Mouse (Mus musculus) liver, embryonic 14.5 days (tissue): ENCODE data around the gene Trim3. TPM values are rescaled to one million over a fixed set of nuclear protein-coding genes. Genes with fewer than 3 reads are reported as not detected.

ENCODE experiments used
- ATAC-seq: fragments of 200-750 bp; cut with Nextera tagmentation; 2 replicates; pipeline ENCODE4 v1.8.0; 2017; ENCODE audit warnings: moderate number of reproducible peaks, mild to moderate bottlenecking, moderate library complexity; ENCODE audit not compliant: insufficient read depth
- DNase-seq, 3 experiments: peaks; one replicate each; pipeline ENCODE4 v3.0.0-alpha.2; 2012 to 2013; ENCODE audit warnings: low read depth in 3 of 3, low spot score in 3 of 3
- H3K27ac ChIP-seq: fragments of 300-500 bp; sonication (generic); 2 replicates; pipeline ENCODE4 v1.5.1; 2014; ENCODE audit warnings: moderate library complexity, mild to moderate bottlenecking, control low read depth, inconsistent platforms
- H3K27me3 ChIP-seq: fragments of 300-500 bp; sonication (generic); 2 replicates; pipeline ENCODE4 v1.6.1; 2014; ENCODE audit warnings: mild to moderate bottlenecking, low read length, moderate library complexity; ENCODE audit not compliant: control insufficient read depth, insufficient read depth
- H3K36me3 ChIP-seq: fragments of 300-500 bp; sonication (generic); replicated peaks from 2 replicates; pipeline ENCODE4 v1.6.1; 2014; ENCODE audit warnings: low read depth; ENCODE audit not compliant: control insufficient read depth, insufficient read depth
- H3K4me1 ChIP-seq, 2 experiments: fragments of 200-500 bp in 1 of 2; fragments of 300-500 bp in 1 of 2; sonication (generic) in 1 of 2; replicated peaks; 2 replicates each; pipeline ENCODE4 v1.6.1; 2012 to 2014; ENCODE audit warnings: antibody characterized with exemption in 1 of 2, inconsistent platforms in 1 of 2, low read length in 1 of 2; ENCODE audit not compliant: control insufficient read depth in 2 of 2, insufficient read depth in 2 of 2
- H3K4me2 ChIP-seq: fragments of 300-500 bp; sonication (generic); 2 replicates; pipeline ENCODE4 v1.6.1; 2014; ENCODE audit warnings: low read depth, mild to moderate bottlenecking, control low read depth, moderate library complexity
- H3K4me3 ChIP-seq, 2 experiments: fragments of 200-500 bp in 1 of 2; fragments of 300-500 bp in 1 of 2; sonication (generic) in 1 of 2; 2 replicates each; pipeline ENCODE4 v1.5.1; 2012 to 2014; ENCODE audit warnings: low read depth in 2 of 2, low read length in 2 of 2, mild to moderate bottlenecking in 2 of 2, control low read depth in 1 of 2, inconsistent platforms in 1 of 2, moderate library complexity in 1 of 2; ENCODE audit not compliant: insufficient read depth in 1 of 2
- H3K9ac ChIP-seq: fragments of 300-500 bp; sonication (generic); replicated peaks from 2 replicates; pipeline ENCODE4 v1.6.1; 2014; ENCODE audit warnings: mild to moderate bottlenecking, control low read depth, moderate library complexity
- H3K9me3 ChIP-seq: fragments of 300-500 bp; sonication (generic); 2 replicates; pipeline ENCODE4 v1.6.1; 2016; ENCODE audit warnings: low read length, mixed read lengths; ENCODE audit not compliant: control insufficient read depth
- CTCF ChIP-seq: IDR thresholded peaks from 2 replicates; pipeline ENCODE4 v1.5.1; 2016; ENCODE audit warnings: antibody characterized with exemption, low read depth, control low read depth
- EP300 ChIP-seq: IDR thresholded peaks from 2 replicates; pipeline ENCODE4 v1.6.1; 2016; ENCODE audit warnings: antibody characterized with exemption, low read depth
- WGBS: fragments of 180-500 bp; shearing (Covaris S2); extraction: QIAGEN DNeasy Blood & Tissue Kit; methylation state at CpG from one replicate; pipeline ENCODE4 v1.1.7; 2014; ENCODE audit not compliant: insufficient replicate concordance; 5-methylcytosine and 5-hydroxymethylcytosine counted together
- polyA plus RNA-seq, 2 experiments: library from polyadenylated mRNA; depleted of rRNA in 1 of 2; stranded (reverse) in 1 of 2; unstranded in 1 of 2; fragments of >200 nt; fragmentation: Nextera tagmentation in 1 of 2; extraction: Ambion mirVana in 1 of 2; gene quantifications; 2 replicates each; pipeline versions ENCODE4 v1.2.1 to v1.2.3; 2012 to 2014

The Trim3 gene
- polyA plus RNA-seq, 2 experiments, result 2.2 to 4.3 TPM

GRCm38 (mm10) chr7:105633801-105634135, 397 bp upstream of the Trim3 start:
- peak overlapping the region; percentile 83 for H3K4me2 ChIP-seq
- TF ChIP-seq EP300, result no peak
- ATAC-seq (no peak), DNase-seq (no peak)
- H3K27me3 ChIP-seq, result no peaks in the 10 kb centered on the region
- H3K4me3 ChIP-seq, result peak overlapping the region; percentile 65
- no peaks in the 10 kb centered on the region for H3K36me3 ChIP-seq
- H3K9me3 ChIP-seq, result no peaks in the 10 kb centered on the region
- peaks cover 0 to 9% of the 10 kb centered on the region in 2 experiments; a peak in 2 of 4 replicates for H3K4me1 ChIP-seq
- peak overlapping the region; percentile 28 for H3K9ac ChIP-seq
- 7% methylated on average over 10 of the region's 10 CpGs for WGBS
- no peak overlapping the region for H3K27ac ChIP-seq

- H3K36me3 ChIP-seq, result no peaks in the 10 kb centered on the region
- ATAC-seq (no peak), DNase-seq (no peak)
- 31% methylated on average over 4 of the region's 4 CpGs for WGBS
- peaks cover 0 to 9% of the 10 kb centered on the region in 2 experiments; a peak in 2 of 4 replicates for H3K4me1 ChIP-seq
- H3K4me3 ChIP-seq, result peak overlapping the region; percentile 36 to 65
- H3K27ac ChIP-seq, result no peak overlapping the region
- no peak for TF ChIP-seq CTCF
- no peak for TF ChIP-seq EP300
- H3K9me3 ChIP-seq, result no peaks in the 10 kb centered on the region
- H3K4me2 ChIP-seq, result peak overlapping the region; percentile 83
- H3K27me3 ChIP-seq, result no peaks in the 10 kb centered on the region
- no peak overlapping the region for H3K9ac ChIP-seq
Observed at GRCm38 (mm10) chr7:105632551-105632972, 809 bp downstream of the Trim3 start.

- H3K4me2 ChIP-seq, result no peak overlapping the region
- WGBS, result 17% methylated on average over 3 of the region's 3 CpGs
- H3K27me3 ChIP-seq, result no peaks in the 10 kb centered on the region
- 0 out of 4 replicates have a peak, but pooled peaks cover 0 to under 1% of the 10 kb centered on the region in 2 experiments for H3K4me1 ChIP-seq
- no peak overlapping the region for H3K4me3 ChIP-seq
- ATAC-seq (no peak), DNase-seq (no peak)
- no peak overlapping the region for H3K27ac ChIP-seq
- TF ChIP-seq EP300 (no peak), CTCF (no peak)
- H3K36me3 ChIP-seq, result no peaks in the 10 kb centered on the region
- H3K9ac ChIP-seq, result no peak overlapping the region
- no peaks in the 10 kb centered on the region for H3K9me3 ChIP-seq
Observed at GRCm38 (mm10) chr7:105628633-105629032, 4.7 kb downstream of the Trim3 start.

- no peak overlapping the region for H3K27ac ChIP-seq
- H3K9me3 ChIP-seq, result no peaks in the 10 kb centered on the region
- DNase-seq (no peak), ATAC-seq (no peak)
- no peaks in the 10 kb centered on the region for H3K4me1 ChIP-seq
- no peak overlapping the region for H3K4me3 ChIP-seq
- no peaks in the 10 kb centered on the region for H3K27me3 ChIP-seq
- no peak for TF ChIP-seq CTCF
- TF ChIP-seq EP300, result no peak
- no peak overlapping the region for H3K4me2 ChIP-seq
- 78% methylated on average over 6 of the region's 6 CpGs for WGBS
- H3K36me3 ChIP-seq, result no peaks in the 10 kb centered on the region
- no peak overlapping the region for H3K9ac ChIP-seq
Observed at GRCm38 (mm10) chr7:105625397-105625796, 8.0 kb downstream of the Trim3 start.

GRCm38 (mm10) chr7:105621646-105622292, 11.6 kb downstream of the Trim3 start:
- 63% methylated on average over 8 of the region's 8 CpGs for WGBS
- no peak for DNase-seq
- TF ChIP-seq CTCF (no peak), EP300 (no peak)

More at GRCm38 (mm10) chr7:105621646-105622292, 11.6 kb downstream of the Trim3 start:
- Histone ChIP-seq H3K9ac (no peak overlapping the region), H3K36me3 (no peaks in the 10 kb centered on the region), H3K27ac (no peak overlapping the region), H3K27me3 (no peaks in the 10 kb centered on the region), H3K4me3 (no peak overlapping the region), H3K4me1 (no peaks in the 10 kb centered on the region), H3K4me2 (no peak overlapping the region), H3K9me3 (no peaks in the 10 kb centered on the region)
- no peak for ATAC-seq
